Mouse (Mus musculus) gastrocnemius, postnatal 14 days (tissue): Measurements from ENCODE around the gene Rad51b. TPM values are rescaled to one million over a fixed set of nuclear protein-coding genes. Genes with fewer than 3 reads are reported as not detected.

Source experiments
- DNase-seq: peaks from one replicate; pipeline ENCODE4 v3.0.0; 2021; ENCODE audit warnings: mixed read lengths
- intact Hi-C: fragments of 180-260 bp; cut with DNase I; formaldehyde crosslinking; loops from one replicate; pipeline ENCODE4 v1.15.1; 2025; ENCODE audit warnings: low total_unique reads
- total RNA-seq, 2 experiments: library from RNA; stranded (reverse); gene quantifications; 2 replicates each; pipeline ENCODE4 v1.2.3; 2021

Rad51b gene
- total RNA-seq, 2 experiments from 2014 or later: 0.80 to 0.92 TPM

GRCm38 (mm10) chr12:79455848-79456164 lies 158.7 kb downstream of the Rad51b start:
- intact Hi-C loops: no loop called here
- DNase-seq: no peak

- DNase-seq: no peak
- intact Hi-C loops: no loop called here
These were observed 159.2 kb downstream of the Rad51b start for GRCm38 (mm10) chr12:79456251-79456650.

GRCm38 (mm10) chr12:79463371-79463770 lies 166.3 kb downstream of the Rad51b start:
- DNase-seq: no peak
- intact Hi-C loops: no loop called here

DNA sequence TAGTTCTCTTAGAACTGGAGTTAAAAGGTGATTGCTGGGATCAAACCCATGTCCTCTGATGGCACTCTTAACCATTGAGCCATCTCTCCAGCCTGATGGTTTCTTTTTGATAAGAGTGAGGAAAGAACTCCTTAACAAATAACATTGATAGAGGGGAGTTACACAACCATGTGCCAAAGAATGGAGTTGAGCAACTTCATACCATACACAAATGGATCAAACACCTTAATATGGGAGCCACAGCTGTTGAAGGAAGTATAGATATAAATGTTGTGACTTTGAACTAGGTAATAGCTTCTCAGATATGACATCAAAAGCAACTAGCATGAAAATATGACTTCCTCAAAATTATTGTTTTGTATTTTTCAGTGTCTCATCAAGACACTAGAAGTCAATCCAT lies 173.0 kb downstream of the Rad51b start:
- no peak for DNase-seq
- intact Hi-C loops: no loop called here

DNA sequence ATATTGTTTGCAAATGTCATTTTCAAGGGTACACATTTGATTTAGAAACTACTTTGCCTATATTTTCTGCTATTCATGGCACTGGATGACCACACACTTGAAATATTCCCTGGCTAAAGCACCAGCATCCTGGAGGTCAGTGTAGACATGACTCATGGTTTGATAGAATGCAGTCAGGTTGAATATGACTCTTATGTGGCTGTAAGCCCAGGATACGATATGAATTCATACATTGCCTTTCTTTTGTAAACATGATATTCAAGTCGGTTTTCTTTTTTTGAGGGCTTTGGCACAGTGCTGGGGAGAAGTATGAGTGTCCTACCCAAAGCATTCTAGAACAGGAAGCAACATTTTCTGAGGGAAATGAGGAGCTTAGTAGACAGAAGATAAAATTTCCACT lies 174.8 kb downstream of the Rad51b start:
- DNase-seq: no peak
- intact Hi-C loops: no loop called here

GRCm38 (mm10) chr12:79476413-79477046 lies 179.4 kb downstream of the Rad51b start:
- DNase-seq: no peak
- intact Hi-C loops: no loop called here

DNA sequence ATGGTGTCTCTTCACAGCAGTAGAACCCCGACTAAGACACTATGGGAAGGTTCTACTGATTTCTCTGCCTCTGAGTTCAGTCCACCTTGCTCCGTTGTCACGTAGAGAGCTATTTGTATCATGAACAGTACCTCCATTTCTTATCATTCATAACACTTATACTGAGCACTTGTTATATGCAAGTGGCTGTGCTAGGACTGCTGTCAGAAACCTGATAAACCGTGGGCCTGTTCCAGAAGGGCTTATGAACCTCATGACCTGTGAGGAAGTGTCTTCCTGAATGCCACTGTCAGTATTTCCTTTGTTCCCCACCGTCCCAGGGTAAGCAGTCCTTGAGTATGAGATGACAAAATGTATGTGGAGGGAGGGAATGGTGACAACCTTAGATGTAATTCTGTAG lies 181.7 kb downstream of the Rad51b start:
- no peak for DNase-seq
- intact Hi-C loops: no loop called here

DNA sequence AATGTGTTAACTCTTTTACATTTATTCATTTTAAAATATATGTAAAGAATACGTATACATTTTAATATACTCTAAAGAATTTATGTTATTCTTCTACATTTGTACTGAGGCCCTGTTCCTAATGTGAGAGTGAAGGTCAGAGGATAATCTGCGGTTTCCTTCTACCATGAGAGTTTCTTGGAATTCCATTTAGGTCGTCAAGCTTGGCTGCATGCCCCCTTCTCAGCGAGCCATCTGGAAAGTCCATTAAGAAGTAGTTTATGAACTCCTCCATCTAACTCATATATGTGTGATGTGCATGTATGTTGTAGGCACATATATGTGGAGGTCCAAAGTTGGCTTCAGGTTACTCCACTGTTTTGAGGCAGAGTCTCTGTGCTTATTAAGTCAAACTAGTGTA lies 188.4 kb downstream of the Rad51b start:
- intact Hi-C loops: no loop called here
- DNase-seq: peak; percentile 18

GRCm38 (mm10) chr12:79488590-79489242 lies 191.6 kb downstream of the Rad51b start:
- peak; percentile 61 for DNase-seq
- intact Hi-C loops: no loop called here

- DNase-seq: no peak
- intact Hi-C loops: no loop called here
These were observed 193.5 kb downstream of the Rad51b start for GRCm38 (mm10) chr12:79490626-79491025.

DNA sequence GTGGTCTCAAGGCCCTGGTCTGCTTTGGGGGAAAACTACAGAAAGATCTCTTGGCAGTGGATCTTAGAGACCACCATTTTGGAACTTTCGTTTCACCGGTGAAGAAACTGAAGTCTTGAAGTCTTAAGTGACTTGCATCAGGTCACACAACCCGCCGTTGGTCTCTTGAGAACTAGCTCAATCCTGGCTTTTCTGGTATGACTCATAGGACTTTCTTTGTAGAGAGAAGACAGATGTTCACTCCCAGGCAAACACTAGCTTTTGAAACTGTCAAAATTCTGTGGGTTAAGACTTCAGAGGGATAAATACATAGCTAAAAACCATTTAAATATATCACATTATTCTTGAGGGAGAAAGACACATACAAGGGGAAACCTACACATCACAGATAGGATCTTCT lies 195.1 kb downstream of the Rad51b start:
- DNase-seq: no peak
- intact Hi-C loops: no loop called here

DNA sequence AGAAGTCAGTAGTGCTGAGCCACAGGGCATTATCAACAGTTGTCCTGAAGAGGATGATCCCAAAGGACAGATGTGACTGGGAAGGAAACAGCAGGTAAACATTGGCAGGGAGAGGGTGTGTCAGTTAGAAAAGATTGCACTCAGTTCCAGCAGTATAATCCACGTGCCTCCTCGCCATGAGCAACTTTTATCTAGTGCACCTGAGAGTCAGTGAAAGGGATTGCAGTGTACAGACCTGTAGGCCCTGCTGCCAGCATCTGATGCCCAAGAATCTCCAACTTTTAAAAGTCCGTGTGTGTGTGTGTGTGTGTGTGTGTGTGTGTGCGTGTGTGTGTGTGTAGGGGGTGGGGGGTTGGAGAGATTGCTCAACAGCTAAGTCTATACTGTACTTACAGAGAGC lies 195.5 kb downstream of the Rad51b start:
- no peak for DNase-seq
- intact Hi-C loops: no loop called here

DNA sequence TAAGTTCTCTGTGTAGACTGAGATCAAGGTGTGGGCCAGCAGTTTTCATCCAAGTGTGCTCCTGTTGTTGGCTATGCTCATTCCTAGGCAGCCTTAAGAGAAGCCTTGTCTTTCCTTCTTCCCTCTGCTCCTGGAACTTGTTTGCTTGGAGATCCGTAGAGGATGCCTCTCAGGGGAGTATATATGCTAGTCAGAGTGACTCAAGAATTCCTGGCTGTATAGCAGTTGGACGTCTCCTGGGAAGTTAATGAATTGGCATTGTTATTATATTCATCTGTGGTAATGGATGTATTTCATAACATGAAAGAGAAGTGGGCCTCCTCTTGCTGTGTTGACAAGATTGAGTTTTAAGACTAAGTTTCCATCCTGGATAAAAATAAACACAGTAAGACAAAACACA lies 196.4 kb downstream of the Rad51b start:
- intact Hi-C loops: no loop called here
- no peak for DNase-seq

GRCm38 (mm10) chr12:79498326-79498725 lies 201.2 kb downstream of the Rad51b start:
- intact Hi-C loops: no loop called here

GRCm38 (mm10) chr12:79499809-79500208 lies 202.7 kb downstream of the Rad51b start:
- no peak for DNase-seq
- intact Hi-C loops: no loop called here

More at GRCm38 (mm10) chr12:79498326-79498725, 201.2 kb downstream of the Rad51b start:
- DNase-seq: no peak

- intact Hi-C loops: no loop called here
These were observed 204.8 kb downstream of the Rad51b start for GRCm38 (mm10) chr12:79501877-79502276.

DNA sequence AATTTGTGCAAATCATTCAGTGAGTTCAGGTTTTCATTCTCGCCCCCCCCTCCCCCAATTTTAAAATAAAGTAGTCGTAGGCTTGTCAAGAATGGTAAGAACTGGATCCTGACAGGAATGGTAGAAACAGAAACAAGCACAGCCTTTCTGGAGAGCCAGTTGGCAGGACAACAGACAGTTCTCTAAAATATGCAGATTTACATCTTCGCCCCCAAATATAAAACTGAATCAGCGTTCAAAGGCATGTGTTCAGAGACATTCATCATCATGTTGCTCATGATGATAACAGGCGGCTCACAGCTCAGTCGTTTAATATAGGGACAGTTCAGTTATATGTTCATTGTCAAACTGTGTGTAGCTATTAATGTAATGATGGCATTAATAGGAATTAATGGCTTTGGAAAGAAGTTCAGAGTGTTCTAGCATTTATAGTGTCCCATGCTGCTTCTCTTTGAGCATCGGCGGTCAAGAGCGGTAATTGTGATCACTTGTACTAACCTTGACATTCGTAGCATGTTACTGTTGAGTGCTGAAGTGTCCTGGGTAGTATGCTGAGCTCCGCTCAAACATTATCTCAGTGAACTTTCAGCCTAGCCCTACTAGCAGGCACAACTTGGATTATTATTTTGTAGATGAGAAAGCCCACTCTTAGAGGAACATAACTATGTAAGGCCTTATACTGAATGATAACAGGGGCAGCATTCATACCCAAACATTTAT lies 205.9 kb downstream of the Rad51b start:
- DNase-seq: no peak
- intact Hi-C loops: no loop called here

More at GRCm38 (mm10) chr12:79501877-79502276, 204.8 kb downstream of the Rad51b start:
- DNase-seq: no peak

- intact Hi-C loops: no loop called here
- DNase-seq: peak; percentile 8
These were observed 206.8 kb downstream of the Rad51b start for GRCm38 (mm10) chr12:79503582-79504515.

GRCm38 (mm10) chr12:79504641-79505040 lies 207.6 kb downstream of the Rad51b start:
- intact Hi-C loops: no loop called here
- no peak for DNase-seq

GRCm38 (mm10) chr12:79506421-79506820 lies 209.3 kb downstream of the Rad51b start:
- intact Hi-C loops: no loop called here
- DNase-seq: peak; percentile 19
